Mouse (Mus musculus) liver, adult 2 months (tissue): ENCODE measurements at regions not wholly inside any gene's neighbourhood (a gene's known extent, or its start where the extent isn't known, plus 50 kb on each side); places are given as distances from the start of the nearest gene placed in this dataset.

Experiments used
- CTCF ChIP-seq: fragments of 200-500 bp; IDR thresholded peaks from 2 replicates; pipeline ENCODE4 v1.5.1; 2011; ENCODE audit warnings: low read depth, low read length, control low read depth
- POLR2A ChIP-seq: fragments of 200-500 bp; IDR thresholded peaks from 2 replicates; pipeline ENCODE4 v1.6.1; 2011; ENCODE audit warnings: low read length, control low read depth; ENCODE audit not compliant: insufficient read depth; ENCODE audit errors: extremely low read depth

- TF ChIP-seq POLR2A (no peak), CTCF (no peak)
These were observed 197.2 kb downstream of the Cetn3 start for GRCm38 (mm10) chr13:81980094-81980493.
